Mouse (Mus musculus): Measurements from ENCODE around the gene Rac1. TPM values are rescaled to one million over a fixed set of nuclear protein-coding genes. Genes with fewer than 3 reads are reported as not detected.
A peak's percentile ranks its signal among the peaks of the same experiment; 100 is the strongest.
"Not testable (repeated sequence)": the region's sequence is repeated elsewhere in the genome, so short reads cannot be mapped to it uniquely, and the experiment has no call there.

Rac1 gene
- total RNA-seq, 2 experiments from 2014 or later = 344 to 351 TPM

GRCm38 (mm10) chr5:143503740-143504139, 24.1 kb downstream of the Rac1 start:
- H3K27ac ChIP-seq = no peak overlapping the region
- TF ChIP-seq CTCF (IDR thresholded peaks at IDR 0.05) = no peak
- no peak overlapping the region for H3K4me3 ChIP-seq
- intact Hi-C loops (cut with DNase I) = no loop called here
- no peak for DNase-seq (ENCODE audit: extremely low spot score in 1 of 2, low spot score in 2 of 2)

GRCm38 (mm10) chr5:143502899-143503557, 24.8 kb downstream of the Rac1 start:
- DNase-seq (ENCODE audit: extremely low spot score in 1 of 2, low spot score in 2 of 2) = no peak
- Histone ChIP-seq H3K4me3 (no peak overlapping the region), H3K27ac (no peak overlapping the region)
- intact Hi-C loops (cut with DNase I) = no loop called here
- TF ChIP-seq CTCF (IDR thresholded peaks at IDR 0.05) = no peak

GRCm38 (mm10) chr5:143501649-143502048, 26.2 kb downstream of the Rac1 start:
- Histone ChIP-seq H3K4me3 (no peak overlapping the region), H3K27ac (no peak overlapping the region)
- no peak for TF ChIP-seq CTCF (IDR thresholded peaks at IDR 0.05)
- intact Hi-C loops (cut with DNase I) = no loop called here
- DNase-seq (ENCODE audit: extremely low spot score in 1 of 2, low spot score in 2 of 2) = no peak

- TF ChIP-seq CTCF (IDR thresholded peaks at IDR 0.05) = no peak
- intact Hi-C loops (cut with DNase I) = no loop called here
- no peak for DNase-seq (ENCODE audit: extremely low spot score in 1 of 2, low spot score in 2 of 2)
- Histone ChIP-seq H3K27ac (no peak overlapping the region), H3K4me3 (no peak overlapping the region)
Measured at GRCm38 (mm10) chr5:143501140-143501539, 26.7 kb downstream of the Rac1 start.

- H3K4me3 ChIP-seq; DNase-seq (ENCODE audit: extremely low spot score in 1 of 2, low spot score in 2 of 2); H3K27ac ChIP-seq; intact Hi-C loops (cut with DNase I): not testable (repeated sequence)
Measured at GRCm38 (mm10) chr5:143500711-143501110, 27.1 kb downstream of the Rac1 start.

GRCm38 (mm10) chr5:143499686-143500085, 28.1 kb downstream of the Rac1 start:
- DNase-seq (ENCODE audit: extremely low spot score in 1 of 2, low spot score in 2 of 2) = no peak
- no peak overlapping the region for H3K27ac ChIP-seq
- intact Hi-C loops (cut with DNase I) = loop anchor here (5.0 kb wide), 2 partner anchors 67 to 172 kb away; partner anchors contain the start of gene Zdhhc4
- H3K4me3 ChIP-seq = no peak overlapping the region
- no peak for TF ChIP-seq CTCF (IDR thresholded peaks at IDR 0.05)

GRCm38 (mm10) chr5:143499197-143499596, 28.6 kb downstream of the Rac1 start:
- intact Hi-C loops (cut with DNase I) = loop anchor here (5.0 kb wide), 2 partner anchors 67 to 172 kb away; partner anchors contain the start of gene Zdhhc4
- no peak for DNase-seq (ENCODE audit: extremely low spot score in 1 of 2, low spot score in 2 of 2)
- H3K27ac ChIP-seq = no peak overlapping the region
- no peak overlapping the region for H3K4me3 ChIP-seq
- no peak for TF ChIP-seq CTCF (IDR thresholded peaks at IDR 0.05)

- Histone ChIP-seq H3K4me3 (no peak overlapping the region), H3K27ac (no peak overlapping the region)
- intact Hi-C loops (cut with DNase I) = loop anchor here (5.0 kb wide), 2 partner anchors 65 to 170 kb away; partner anchors contain the start of gene Zdhhc4
- peak; percentile 28 for TF ChIP-seq CTCF (IDR thresholded peaks at IDR 0.05)
- DNase-seq (ENCODE audit: extremely low spot score in 1 of 2, low spot score in 2 of 2) = no peak
Measured at GRCm38 (mm10) chr5:143497451-143497850, 30.4 kb downstream of the Rac1 start.

GRCm38 (mm10) chr5:143495708-143496107, 32.1 kb downstream of the Rac1 start:
- no peak for TF ChIP-seq CTCF (IDR thresholded peaks at IDR 0.05)
- no peak for DNase-seq (ENCODE audit: extremely low spot score in 1 of 2, low spot score in 2 of 2)
- no peak overlapping the region for H3K27ac ChIP-seq
- intact Hi-C loops (cut with DNase I) = loop anchor here (5.0 kb wide), 2 partner anchors 63 to 168 kb away; partner anchors contain the start of gene Zdhhc4
- no peak overlapping the region for H3K4me3 ChIP-seq

- DNase-seq (ENCODE audit: extremely low spot score in 1 of 2, low spot score in 2 of 2) = no peak
- Histone ChIP-seq H3K4me3 (no peak overlapping the region), H3K27ac (no peak overlapping the region)
- no peak for TF ChIP-seq CTCF (IDR thresholded peaks at IDR 0.05)
- intact Hi-C loops (cut with DNase I) = no loop called here
Measured at GRCm38 (mm10) chr5:143493163-143493562, 34.7 kb downstream of the Rac1 start.

GRCm38 (mm10) chr5:143491736-143492135, 36.1 kb downstream of the Rac1 start:
- intact Hi-C loops (cut with DNase I) = no loop called here
- Histone ChIP-seq H3K27ac (no peak overlapping the region), H3K4me3 (no peak overlapping the region)
- no peak for DNase-seq (ENCODE audit: extremely low spot score in 1 of 2, low spot score in 2 of 2)
- peak; percentile 2; the same call in 1 of the 2 replicates for TF ChIP-seq CTCF (IDR thresholded peaks at IDR 0.05)

- DNase-seq (ENCODE audit: extremely low spot score in 1 of 2, low spot score in 2 of 2) = no peak
- H3K4me3 ChIP-seq = no peak overlapping the region
- intact Hi-C loops (cut with DNase I) = no loop called here
- no peak overlapping the region for H3K27ac ChIP-seq
- no peak for TF ChIP-seq CTCF (IDR thresholded peaks at IDR 0.05)
Measured at GRCm38 (mm10) chr5:143489749-143490342, 38.0 kb downstream of the Rac1 start.
